Mouse (Mus musculus) myocyte (in vitro differentiated cells): ENCODE data around the gene Myo9b. TPM values are rescaled to one million over a fixed set of nuclear protein-coding genes. Genes with fewer than 3 reads are reported as not detected.
"Not testable (repeated sequence)": the region's sequence is repeated elsewhere in the genome, so short reads cannot be mapped to it uniquely, and the experiment has no call there.

Source experiments
- H3K27me3 ChIP-seq: one replicate; pipeline ENCODE4 v1.6.1; 2011; ENCODE audit not compliant: control insufficient read depth, insufficient read depth, insufficient read length
- H3K36me3 ChIP-seq: one replicate; pipeline ENCODE4 v1.6.1; 2011; ENCODE audit not compliant: control insufficient read depth, insufficient read depth
- H3K4me2 ChIP-seq: one replicate; pipeline ENCODE4 v1.6.1; 2011; ENCODE audit warnings: low read depth, control low read depth
- H3K4me3 ChIP-seq: one replicate; pipeline ENCODE4 v1.5.1; 2011; ENCODE audit warnings: mild to moderate bottlenecking, control low read depth, moderate library complexity
- H3K79me2 ChIP-seq: one replicate; pipeline ENCODE4 v1.6.1; 2011; ENCODE audit not compliant: control insufficient read depth, insufficient read depth
- H3ac ChIP-seq: one replicate; pipeline ENCODE4 v1.6.1; 2011; ENCODE audit not compliant: control insufficient read depth, insufficient read length
- CEBPB ChIP-seq: IDR thresholded peaks from 2 replicates; pipeline ENCODE4 v1.6.1; 2011; ENCODE audit warnings: mild to moderate bottlenecking, moderate library complexity; ENCODE audit not compliant: poor library complexity, insufficient read depth, severe bottlenecking
- E2F4 ChIP-seq: IDR thresholded peaks from one replicate; pipeline ENCODE4 v1.6.1; 2011; ENCODE audit warnings: mild to moderate bottlenecking, control low read depth, moderate library complexity; ENCODE audit not compliant: insufficient read depth
- MAX ChIP-seq: IDR thresholded peaks from one replicate; pipeline ENCODE4 v1.6.1; 2011; ENCODE audit warnings: low read depth, mild to moderate bottlenecking, control low read depth
- MYOD1 ChIP-seq, 3 experiments: IDR thresholded peaks; one replicate each; pipeline ENCODE4 v1.6.1; 2011; ENCODE audit warnings: control low read depth in 2 of 3, low read depth in 2 of 3, mild to moderate bottlenecking in 2 of 3, moderate library complexity in 1 of 3; ENCODE audit not compliant: insufficient read length in 2 of 3, control insufficient read depth in 1 of 3
- MYOG ChIP-seq, 3 experiments: IDR thresholded peaks; one replicate each; pipeline ENCODE4 v1.6.1; 2011; ENCODE audit warnings: control low read depth in 2 of 3, low read depth in 2 of 3, mild to moderate bottlenecking in 2 of 3; ENCODE audit not compliant: insufficient read length in 2 of 3, control insufficient read depth in 1 of 3, insufficient read depth in 1 of 3
- POLR2A ChIP-seq: IDR thresholded peaks from one replicate; pipeline ENCODE4 v1.6.1; 2011; ENCODE audit warnings: low read depth, mild to moderate bottlenecking, control low read depth, moderate library complexity; ENCODE audit not compliant: insufficient read length
- POLR2AphosphoS2 ChIP-seq: IDR thresholded peaks from one replicate; pipeline ENCODE4 v1.6.1; 2011; ENCODE audit warnings: low read depth, control low read depth; ENCODE audit not compliant: insufficient read length
- REST ChIP-seq: IDR thresholded peaks from one replicate; pipeline ENCODE4 v1.6.1; 2011; ENCODE audit warnings: mild to moderate bottlenecking, control low read depth, moderate library complexity; ENCODE audit not compliant: insufficient read depth, insufficient read length
- SRF ChIP-seq: IDR thresholded peaks from one replicate; pipeline ENCODE4 v1.6.1; 2011; ENCODE audit warnings: low read depth; ENCODE audit not compliant: control insufficient read depth, insufficient read length
- TCF12 ChIP-seq: IDR thresholded peaks from one replicate; pipeline ENCODE4 v1.6.1; 2011; ENCODE audit warnings: mild to moderate bottlenecking, control low read depth; ENCODE audit not compliant: poor library complexity, insufficient read depth, severe bottlenecking
- TCF3 ChIP-seq: IDR thresholded peaks from one replicate; pipeline ENCODE4 v1.6.1; 2011; ENCODE audit warnings: low read depth, control low read depth; ENCODE audit not compliant: insufficient read length
- USF1 ChIP-seq: IDR thresholded peaks from one replicate; pipeline ENCODE4 v1.6.1; 2011; ENCODE audit warnings: low read depth, mild to moderate bottlenecking, control low read depth, moderate library complexity
- polyA plus RNA-seq: library from polyadenylated mRNA; unstranded; fragments of >200 nt; fragmentation: generic; extraction: Trizol; gene quantifications from one replicate; pipeline ENCODE4 v1.2.1, GENCODE M21; 2012; ENCODE audit warnings: missing spikeins

The Myo9b gene
- polyA plus RNA-seq, 1 experiment, result 39.6 TPM

DNA sequence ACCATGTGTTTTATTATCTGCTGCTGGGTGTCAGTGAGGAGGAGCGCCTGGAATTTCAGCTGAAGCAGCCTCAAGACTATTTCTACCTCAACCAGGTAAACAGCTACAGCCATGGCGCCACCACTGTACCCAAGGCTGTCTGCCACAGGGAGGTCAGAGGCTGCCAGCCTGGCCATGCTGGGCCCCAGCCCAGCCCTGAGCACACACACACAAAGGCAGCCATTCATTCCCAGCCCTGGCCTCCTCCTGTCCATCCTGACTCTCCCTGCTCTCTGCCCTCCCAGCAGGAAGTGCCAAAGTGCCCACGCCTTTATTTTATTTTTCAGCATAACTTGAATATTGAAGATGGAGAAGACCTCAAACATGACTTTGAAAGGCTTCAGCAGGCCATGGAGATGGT lies 50.4 kb downstream of the Myo9b start:
- no peaks in the 10 kb centered on the region for H3K27me3 ChIP-seq
- no peak for TF ChIP-seq CEBPB
- no peak for TF ChIP-seq MYOG (IDR thresholded peaks at IDR 0.05; ENCODE audit: control insufficient read depth in 1 of 3, insufficient read depth in 1 of 3, insufficient read length in 2 of 3, low read depth in 2 of 3)
- no peak for TF ChIP-seq POLR2A
- no peak for TF ChIP-seq TCF12
- TF ChIP-seq USF1, result no peak
- no peak for TF ChIP-seq TCF3
- TF ChIP-seq MAX, result no peak
- TF ChIP-seq POLR2AphosphoS2, result no peak
- TF ChIP-seq E2F4, result no peak
- no peak for TF ChIP-seq REST
- TF ChIP-seq MYOD1 (IDR thresholded peaks at IDR 0.05; ENCODE audit: control insufficient read depth in 1 of 3, insufficient read length in 2 of 3, low read depth in 2 of 3), result no peak
- TF ChIP-seq SRF, result no peak
- no peak overlapping the region for H3K4me3 ChIP-seq
- peaks cover 5% of the 10 kb centered on the region for H3K79me2 ChIP-seq
- peaks cover 26% of the 10 kb centered on the region for H3K36me3 ChIP-seq
- H3K4me2 ChIP-seq, result no peak overlapping the region
- no peak overlapping the region for H3ac ChIP-seq

- H3K79me2 ChIP-seq, result peaks cover 5% of the 10 kb centered on the region
- H3K36me3 ChIP-seq, result peaks cover 37% of the 10 kb centered on the region
- TF ChIP-seq REST (no peak), TCF12 (no peak), MYOG (IDR thresholded peaks at IDR 0.05; ENCODE audit: control insufficient read depth in 1 of 3, insufficient read depth in 1 of 3, insufficient read length in 2 of 3, low read depth in 2 of 3) (no peak), MAX (no peak), SRF (no peak), E2F4 (no peak), POLR2A (no peak), POLR2AphosphoS2 (no peak), CEBPB (no peak)
- no peak overlapping the region for H3K4me3 ChIP-seq
- H3K4me2 ChIP-seq, result no peak overlapping the region
- H3K27me3 ChIP-seq, result no peaks in the 10 kb centered on the region
- no peak overlapping the region for H3ac ChIP-seq
Measured at GRCm38 (mm10) chr8:71324848-71325247, 52.3 kb downstream of the Myo9b start.

GRCm38 (mm10) chr8:71337834-71338233 lies 65.3 kb downstream of the Myo9b start:
- not testable (repeated sequence) for H3K27me3 ChIP-seq, H3K4me2 ChIP-seq, H3K79me2 ChIP-seq, H3ac ChIP-seq, H3K4me3 ChIP-seq
- peaks cover 12% of the 10 kb centered on the region for H3K36me3 ChIP-seq

- Histone ChIP-seq H3K4me2 (no peak overlapping the region), H3ac (no peak overlapping the region), H3K36me3 (peaks cover 15% of the 10 kb centered on the region), H3K79me2 (no peaks in the 10 kb centered on the region), H3K27me3 (no peaks in the 10 kb centered on the region), H3K4me3 (no peak overlapping the region)
- TF ChIP-seq MYOD1 (IDR thresholded peaks at IDR 0.05; ENCODE audit: control insufficient read depth in 1 of 3, insufficient read length in 2 of 3, low read depth in 2 of 3), result no peak
- no peak for TF ChIP-seq MAX
Measured at GRCm38 (mm10) chr8:71340625-71341024, 68.1 kb downstream of the Myo9b start.

GRCm38 (mm10) chr8:71346581-71346980 lies 74.1 kb downstream of the Myo9b start:
- Histone ChIP-seq H3ac (no peak overlapping the region), H3K4me2 (no peak overlapping the region), H3K79me2 (no peaks in the 10 kb centered on the region), H3K27me3 (no peaks in the 10 kb centered on the region), H3K36me3 (peaks cover 35% of the 10 kb centered on the region), H3K4me3 (no peak overlapping the region)
- TF ChIP-seq TCF12 (no peak), POLR2AphosphoS2 (no peak), CEBPB (no peak), POLR2A (no peak), USF1 (no peak), E2F4 (no peak)

- peaks cover 37% of the 10 kb centered on the region for H3K36me3 ChIP-seq
- H3K79me2 ChIP-seq, result no peaks in the 10 kb centered on the region
- no peaks in the 10 kb centered on the region for H3K27me3 ChIP-seq
- H3K4me2 ChIP-seq, result peak overlapping the region; percentile 44
- TF ChIP-seq MYOD1 (IDR thresholded peaks at IDR 0.05; ENCODE audit: control insufficient read depth in 1 of 3, insufficient read length in 2 of 3, low read depth in 2 of 3) (peak in 1 of 3 experiments; percentile 71), MYOG (IDR thresholded peaks at IDR 0.05; ENCODE audit: control insufficient read depth in 1 of 3, insufficient read depth in 1 of 3, insufficient read length in 2 of 3, low read depth in 2 of 3) (no peak), POLR2AphosphoS2 (no peak), SRF (no peak), USF1 (no peak), TCF12 (peak; percentile 37), E2F4 (no peak), CEBPB (no peak), REST (no peak), MAX (no peak)
- H3ac ChIP-seq, result no peak overlapping the region
- no peak overlapping the region for H3K4me3 ChIP-seq
Measured at GRCm38 (mm10) chr8:71351117-71351516, 78.6 kb downstream of the Myo9b start.
